Mouse (Mus musculus): ENCODE results near the gene Slf2. TPM values are rescaled to one million over a fixed set of nuclear protein-coding genes. Genes with fewer than 3 reads are reported as not detected.

The Slf2 gene
- polyA plus RNA-seq, 1 experiment from 2014 or later, result 57.3 TPM

DNA sequence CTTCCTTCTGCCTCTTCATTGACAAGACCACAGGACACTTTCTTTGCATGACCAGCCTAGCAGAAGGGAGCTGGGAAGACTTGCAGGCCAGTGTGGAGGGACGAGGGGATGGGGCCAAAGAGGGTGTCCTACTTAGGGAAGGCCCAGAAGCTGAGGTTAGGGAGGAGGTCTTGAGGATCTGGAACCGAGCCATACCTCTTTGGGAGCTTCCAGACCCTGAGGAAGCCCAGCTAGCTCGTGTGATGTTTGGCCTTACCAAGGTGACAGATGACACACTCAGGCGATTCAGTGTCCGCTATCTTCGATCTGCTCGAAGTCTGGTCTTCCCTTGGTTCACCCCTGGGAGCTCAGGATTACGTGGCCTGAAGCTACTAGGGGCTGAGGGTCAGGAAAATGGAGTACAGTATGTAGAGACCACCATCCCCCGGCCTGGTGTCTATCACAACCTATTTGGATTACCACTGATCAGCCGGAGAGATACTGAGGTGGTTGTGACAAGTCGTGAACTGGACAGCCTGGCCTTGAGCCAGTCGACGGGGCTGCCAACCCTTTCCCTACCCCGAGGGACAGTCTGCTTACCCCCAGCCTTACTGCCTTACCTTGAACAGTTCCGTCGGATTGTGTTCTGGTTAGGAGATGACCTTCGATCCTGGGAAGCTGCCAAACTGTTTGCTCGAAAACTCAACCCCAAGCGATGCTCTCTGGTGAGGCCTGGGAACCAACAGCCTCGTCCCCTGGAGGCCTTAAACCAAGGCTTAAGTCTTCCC, 76.7 kb downstream of the Slf2 start:
- Histone ChIP-seq H3K27ac (replicated peaks; ENCODE audit: low read depth, low read length) (no peak overlapping the region), H3K9me3 (replicated peaks; ENCODE audit: control insufficient read depth, low read length) (no peaks in the 10 kb centered on the region), H3K9ac (replicated peaks; ENCODE audit: low read length) (peak overlapping the region; percentile 59), H3K36me3 (replicated peaks; ENCODE audit: control insufficient read depth, insufficient read depth, low read depth, low read length) (peaks cover 6% of the 10 kb centered on the region), H3K4me2 (ENCODE audit: low read depth, low read length) (peak overlapping the region; percentile 89), H3K27me3 (ENCODE audit: control insufficient read depth, insufficient read depth, low read length) (no peaks in the 10 kb centered on the region), H3K4me1 (ENCODE audit: control insufficient read depth, insufficient read depth, low read length) (peaks cover 6% of the 10 kb centered on the region; the same call in 1 of the 2 replicates), H3K4me3 (ENCODE audit: low read depth, low read length) (peak overlapping the region; percentile 92)
- no peak for ATAC-seq (replicated peaks; ENCODE audit: insufficient number of reproducible peaks, low FRiP score, low TSS enrichment, low read depth)
- DNase-seq (ENCODE audit: low spot score), result no peak
- WGBS, result 94% methylated on average over 20 of the region's 20 CpGs

DNA sequence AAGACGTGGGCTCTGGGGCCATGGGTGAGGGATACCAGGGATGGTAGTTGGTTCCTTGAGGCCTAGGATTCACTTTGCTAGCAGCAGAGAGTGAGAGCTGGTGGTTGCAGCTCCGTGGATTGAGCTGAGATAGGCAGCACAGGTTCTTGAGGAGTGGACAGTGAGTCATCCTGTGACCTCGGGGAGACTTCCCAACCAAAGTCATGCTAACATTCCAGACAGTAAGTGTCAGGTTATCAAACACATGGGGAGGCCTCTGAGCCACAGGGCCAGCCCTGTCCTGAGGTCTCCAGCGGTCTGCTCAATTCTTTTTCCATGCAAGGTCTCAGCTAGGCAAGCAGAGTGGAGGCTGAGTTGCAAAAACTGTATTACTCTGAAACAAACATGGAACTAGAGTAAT, 79.7 kb downstream of the Slf2 start:
- Histone ChIP-seq H3K4me2 (ENCODE audit: low read depth, low read length) (no peak overlapping the region), H3K9me3 (replicated peaks; ENCODE audit: control insufficient read depth, low read length) (no peaks in the 10 kb centered on the region), H3K27ac (replicated peaks; ENCODE audit: low read depth, low read length) (no peak overlapping the region), H3K27me3 (ENCODE audit: control insufficient read depth, insufficient read depth, low read length) (no peaks in the 10 kb centered on the region), H3K4me1 (ENCODE audit: control insufficient read depth, insufficient read depth, low read length) (peaks cover 6% of the 10 kb centered on the region; the same call in 1 of the 2 replicates), H3K36me3 (replicated peaks; ENCODE audit: control insufficient read depth, insufficient read depth, low read depth, low read length) (peaks cover 6% of the 10 kb centered on the region), H3K9ac (replicated peaks; ENCODE audit: low read length) (no peak overlapping the region), H3K4me3 (ENCODE audit: low read depth, low read length) (no peak overlapping the region)
- WGBS, result 89% methylated on average over 4 of the region's 4 CpGs
- ATAC-seq (replicated peaks; ENCODE audit: insufficient number of reproducible peaks, low FRiP score, low TSS enrichment, low read depth) (no peak), DNase-seq (ENCODE audit: low spot score) (no peak)

DNA sequence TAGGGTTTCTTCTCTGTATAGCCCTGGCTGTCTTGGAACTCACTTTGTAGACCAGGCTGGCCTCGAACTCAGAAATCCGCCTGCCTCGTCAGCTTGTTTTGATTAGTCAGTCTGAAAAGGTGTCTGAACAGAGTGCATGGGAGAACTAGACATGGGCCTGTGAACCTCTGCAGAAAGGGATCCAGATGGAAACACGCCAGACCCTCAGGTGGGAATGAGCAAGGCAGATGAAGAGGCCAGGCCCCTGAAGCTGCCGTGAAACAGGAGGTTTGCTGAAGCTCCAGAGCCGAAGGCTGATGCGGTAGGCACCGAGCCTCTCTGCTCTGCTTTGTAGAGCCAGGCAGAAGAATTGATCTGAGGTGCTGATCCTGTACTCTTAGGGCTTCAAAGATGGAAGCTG, 81.3 kb downstream of the Slf2 start:
- Histone ChIP-seq H3K9ac (replicated peaks; ENCODE audit: low read length) (peak overlapping the region; percentile 39), H3K4me2 (ENCODE audit: low read depth, low read length) (no peak overlapping the region), H3K4me3 (ENCODE audit: low read depth, low read length) (no peak overlapping the region), H3K4me1 (ENCODE audit: control insufficient read depth, insufficient read depth, low read length) (peaks cover 2% of the 10 kb centered on the region; the same call in 1 of the 2 replicates), H3K27me3 (ENCODE audit: control insufficient read depth, insufficient read depth, low read length) (no peaks in the 10 kb centered on the region), H3K36me3 (replicated peaks; ENCODE audit: control insufficient read depth, insufficient read depth, low read depth, low read length) (peaks cover 6% of the 10 kb centered on the region), H3K27ac (replicated peaks; ENCODE audit: low read depth, low read length) (peak overlapping the region; percentile 97; the same call in 1 of the 2 replicates), H3K9me3 (replicated peaks; ENCODE audit: control insufficient read depth, low read length) (no peaks in the 10 kb centered on the region)
- no peak for DNase-seq (ENCODE audit: low spot score)
- ATAC-seq (replicated peaks; ENCODE audit: insufficient number of reproducible peaks, low FRiP score, low TSS enrichment, low read depth), result no peak
- 80% methylated on average over 8 of the region's 8 CpGs for WGBS

DNA sequence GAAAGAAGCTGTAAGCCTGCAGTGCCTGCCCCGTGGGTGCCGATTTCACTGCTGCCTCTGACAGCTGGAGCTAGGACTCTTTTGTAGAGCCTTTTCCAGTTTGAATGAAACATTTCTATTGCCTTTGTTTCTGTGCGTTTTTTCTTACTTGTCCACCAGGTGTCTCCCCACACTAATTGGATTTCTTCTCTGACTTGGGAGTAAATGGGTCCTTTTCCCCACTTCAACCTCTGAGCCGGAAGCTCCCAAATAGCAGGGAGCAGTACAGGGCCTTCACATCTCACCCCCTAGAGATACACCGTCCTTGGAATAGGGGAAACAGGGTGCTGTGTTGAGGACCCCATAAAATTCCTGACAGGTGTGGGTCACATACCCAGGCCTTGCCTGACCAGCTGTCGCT, 81.7 kb downstream of the Slf2 start:
- H3K9me3 ChIP-seq (replicated peaks; ENCODE audit: control insufficient read depth, low read length), result no peaks in the 10 kb centered on the region
- H3K4me2 ChIP-seq (ENCODE audit: low read depth, low read length), result no peak overlapping the region
- no peak overlapping the region for H3K4me3 ChIP-seq (ENCODE audit: low read depth, low read length)
- H3K27me3 ChIP-seq (ENCODE audit: control insufficient read depth, insufficient read depth, low read length), result no peaks in the 10 kb centered on the region
- DNase-seq (ENCODE audit: low spot score) (peak; percentile 72), ATAC-seq (replicated peaks; ENCODE audit: insufficient number of reproducible peaks, low FRiP score, low TSS enrichment, low read depth) (no peak)
- H3K9ac ChIP-seq (replicated peaks; ENCODE audit: low read length), result peak overlapping the region; percentile 39
- peaks cover 6% of the 10 kb centered on the region for H3K36me3 ChIP-seq (replicated peaks; ENCODE audit: control insufficient read depth, insufficient read depth, low read depth, low read length)
- 47% methylated on average over 6 of the region's 6 CpGs for WGBS
- H3K27ac ChIP-seq (replicated peaks; ENCODE audit: low read depth, low read length), result peak overlapping the region; percentile 97; the same call in 1 of the 2 replicates
- no peaks in the 10 kb centered on the region for H3K4me1 ChIP-seq (ENCODE audit: control insufficient read depth, insufficient read depth, low read length)

DNA sequence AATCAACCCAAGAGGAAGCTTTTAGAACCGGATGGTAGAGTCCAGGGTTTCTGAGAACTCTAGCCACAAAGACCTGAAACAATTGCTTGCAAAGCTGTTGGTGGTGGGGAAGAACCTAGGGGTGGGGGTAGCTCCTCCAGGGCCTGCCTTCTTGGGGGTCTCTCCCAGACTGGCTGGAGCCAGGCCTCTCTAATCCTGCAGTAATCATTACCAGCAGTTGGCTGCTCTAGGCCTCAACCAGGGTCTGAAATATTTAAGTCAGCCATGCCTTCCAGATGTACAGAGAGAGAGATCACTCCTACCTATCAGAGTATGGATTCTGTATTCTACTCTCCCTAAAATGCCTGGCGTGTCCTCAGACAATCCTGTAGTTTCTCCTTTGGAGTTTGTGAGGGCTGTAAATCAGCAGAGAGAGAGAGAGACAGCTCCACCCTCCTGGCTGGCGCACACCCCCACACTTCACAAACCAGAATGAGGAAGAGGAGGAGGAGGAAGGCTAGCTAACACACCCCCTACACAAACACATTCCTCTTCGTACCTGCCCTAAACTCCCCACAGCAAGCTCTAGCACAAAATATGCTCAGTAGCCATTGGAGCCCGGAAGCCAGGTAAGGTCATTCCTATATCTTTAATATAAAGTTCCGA, 82.8 kb downstream of the Slf2 start:
- Histone ChIP-seq H3K4me1 (ENCODE audit: control insufficient read depth, insufficient read depth, low read length) (no peaks in the 10 kb centered on the region), H3K27ac (replicated peaks; ENCODE audit: low read depth, low read length) (peak overlapping the region; percentile 97)
- peak; percentile 84 for DNase-seq (ENCODE audit: low spot score)

DNA sequence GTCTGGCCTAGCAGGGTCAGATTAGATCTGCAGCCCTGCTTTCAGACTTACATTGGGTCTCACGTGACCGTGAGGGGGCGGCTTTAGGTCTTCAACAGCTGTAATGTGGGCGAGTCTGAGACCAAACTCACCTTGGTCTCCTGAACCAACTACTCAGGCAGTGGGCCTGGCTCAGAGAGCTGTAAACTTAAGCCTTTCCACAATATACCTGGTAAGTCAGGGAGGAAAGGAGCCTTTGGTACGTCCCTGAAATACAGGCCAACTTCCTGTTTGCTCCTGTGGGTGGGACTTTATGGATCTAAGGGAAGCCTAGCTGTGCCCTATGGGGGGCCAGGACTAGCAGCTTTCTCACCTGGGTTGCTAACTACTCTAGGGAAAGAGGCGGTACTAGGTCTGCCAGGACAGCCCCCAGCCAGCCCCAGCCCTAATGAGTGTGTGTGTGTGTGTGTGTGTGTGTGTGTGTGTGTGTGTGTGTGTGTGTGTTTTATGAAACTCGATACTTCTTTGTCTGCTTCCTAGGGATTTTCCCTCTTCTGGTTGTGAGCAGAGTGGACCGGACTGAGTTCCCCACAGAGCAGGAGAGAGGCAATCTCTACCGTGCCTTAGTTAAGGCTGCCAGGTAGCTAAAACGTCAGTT, 83.5 kb downstream of the Slf2 start, which contains the start of gene Lzts2:
Gene Lzts2 (plus strand): TSS at position 80 of the 637 bp plus-strand sequence.
- no peaks in the 10 kb centered on the region for H3K9me3 ChIP-seq (replicated peaks; ENCODE audit: control insufficient read depth, low read length)
- H3K36me3 ChIP-seq (replicated peaks; ENCODE audit: control insufficient read depth, insufficient read depth, low read depth, low read length), result peaks cover 6% of the 10 kb centered on the region
- peak within 1 kb of the TSS; percentile 97 for H3K27ac ChIP-seq (replicated peaks; ENCODE audit: low read depth, low read length)
- WGBS, result 5% methylated on average over 10 of the region's 10 CpGs
- H3K9ac ChIP-seq (replicated peaks; ENCODE audit: low read length), result peak within 1 kb of the TSS; percentile 76
- peak within 1 kb of the TSS; percentile 78 for H3K4me3 ChIP-seq (ENCODE audit: low read depth, low read length)
- peak within 1 kb of the TSS; percentile 90 for H3K4me2 ChIP-seq (ENCODE audit: low read depth, low read length)
- peak; percentile 60 for DNase-seq (ENCODE audit: low spot score)
- H3K27me3 ChIP-seq (ENCODE audit: control insufficient read depth, insufficient read depth, low read length), result no peaks in the 10 kb centered on the region
- no peaks in the 10 kb centered on the region for H3K4me1 ChIP-seq (ENCODE audit: control insufficient read depth, insufficient read depth, low read length)
- ATAC-seq (replicated peaks; ENCODE audit: insufficient number of reproducible peaks, low FRiP score, low TSS enrichment, low read depth), result no peak

More for the DNA sequence above, 82.8 kb downstream of the Slf2 start:
- H3K4me2 ChIP-seq (ENCODE audit: low read depth, low read length), result 0 out of 2 replicates have a peak overlapping the region, but pooled peaks have one; percentile 13
- ATAC-seq (replicated peaks; ENCODE audit: insufficient number of reproducible peaks, low FRiP score, low TSS enrichment, low read depth), result no peak; the same call in 1 of the 2 replicates
- H3K4me3 ChIP-seq (ENCODE audit: low read depth, low read length), result peak overlapping the region; percentile 3; the same call in 1 of the 2 replicates
- no peak overlapping the region; the same call in 1 of the 2 replicates for H3K9ac ChIP-seq (replicated peaks; ENCODE audit: low read length)
- no peaks in the 10 kb centered on the region for H3K27me3 ChIP-seq (ENCODE audit: control insufficient read depth, insufficient read depth, low read length)
- H3K9me3 ChIP-seq (replicated peaks; ENCODE audit: control insufficient read depth, low read length), result no peaks in the 10 kb centered on the region
- 50% methylated on average over 6 of the region's 6 CpGs for WGBS
- H3K36me3 ChIP-seq (replicated peaks; ENCODE audit: control insufficient read depth, insufficient read depth, low read depth, low read length), result peaks cover 6% of the 10 kb centered on the region

DNA sequence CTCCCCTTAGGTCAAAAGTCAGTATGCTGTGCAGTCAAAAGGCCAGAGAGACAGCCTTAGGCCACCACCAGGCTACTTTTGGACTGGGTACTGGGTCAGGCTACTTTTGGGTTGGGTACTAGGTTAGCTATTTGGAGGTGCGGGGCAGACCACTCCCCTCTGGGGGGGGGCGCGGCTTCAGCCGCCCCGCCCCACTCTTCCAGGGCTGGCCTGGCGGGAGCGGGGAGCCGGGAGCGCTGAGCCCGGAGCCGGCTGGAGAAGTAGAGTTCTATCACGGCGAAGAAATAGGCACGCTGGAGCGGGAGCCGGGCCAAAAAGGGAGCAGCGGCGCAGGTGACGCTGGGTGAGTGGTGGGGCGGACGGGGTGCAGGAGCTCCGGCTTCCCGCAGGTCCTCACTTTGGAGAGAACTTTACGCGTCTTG, 84.0 kb downstream of the Slf2 start:
- DNase-seq (ENCODE audit: low spot score), result peak; percentile 71
- H3K36me3 ChIP-seq (replicated peaks; ENCODE audit: control insufficient read depth, insufficient read depth, low read depth, low read length), result peaks cover 6% of the 10 kb centered on the region
- H3K27me3 ChIP-seq (ENCODE audit: control insufficient read depth, insufficient read depth, low read length), result no peaks in the 10 kb centered on the region
- H3K4me3 ChIP-seq (ENCODE audit: low read depth, low read length), result peak overlapping the region; percentile 78
- H3K9me3 ChIP-seq (replicated peaks; ENCODE audit: control insufficient read depth, low read length), result no peaks in the 10 kb centered on the region
- WGBS, result under 1% methylated on average over 24 of the region's 25 CpGs
- no peak for ATAC-seq (replicated peaks; ENCODE audit: insufficient number of reproducible peaks, low FRiP score, low TSS enrichment, low read depth)
- H3K4me1 ChIP-seq (ENCODE audit: control insufficient read depth, insufficient read depth, low read length), result no peaks in the 10 kb centered on the region
- H3K4me2 ChIP-seq (ENCODE audit: low read depth, low read length), result peak overlapping the region; percentile 90
- H3K9ac ChIP-seq (replicated peaks; ENCODE audit: low read length), result peak overlapping the region; percentile 76
- peak overlapping the region; percentile 97 for H3K27ac ChIP-seq (replicated peaks; ENCODE audit: low read depth, low read length)

Data from embryonic facial prominence, embryonic 11.5 days (tissue).